Mouse (Mus musculus) liver, adult 2 months (tissue): ENCODE measurements around the gene Olfr1043. TPM values are rescaled to one million over a fixed set of nuclear protein-coding genes. Genes with fewer than 3 reads are reported as not detected.
"Not testable (repeated sequence)": the region's sequence is repeated elsewhere in the genome, so short reads cannot be mapped to it uniquely, and the experiment has no call there.

ENCODE experiments used
- DNase-seq: peaks from one replicate; pipeline ENCODE4 v3.0.0-alpha.2; 2011; ENCODE audit warnings: low read depth, low spot score; ENCODE audit errors: extremely low read depth
- H3K27ac ChIP-seq: fragments of 200-500 bp; replicated peaks from 2 replicates; pipeline ENCODE4 v1.5.1; 2012; ENCODE audit warnings: low read depth, mild to moderate bottlenecking, control low read depth, inconsistent platforms, low read length; ENCODE audit not compliant: insufficient read depth
- H3K27me3 ChIP-seq: fragments of 200-500 bp; 2 replicates; pipeline ENCODE4 v1.6.1; 2012; ENCODE audit warnings: mild to moderate bottlenecking, moderate library complexity, low read length, inconsistent platforms; ENCODE audit not compliant: control insufficient read depth, insufficient read depth
- H3K36me3 ChIP-seq: fragments of 200-500 bp; 2 replicates; pipeline ENCODE4 v1.6.1; 2012; ENCODE audit warnings: low read length, inconsistent platforms; ENCODE audit not compliant: control insufficient read depth, insufficient read depth
- H3K4me1 ChIP-seq: fragments of 200-500 bp; 2 replicates; pipeline ENCODE4 v1.6.1; 2011; ENCODE audit warnings: low read length; ENCODE audit not compliant: control insufficient read depth, insufficient read depth
- H3K4me3 ChIP-seq: fragments of 200-500 bp; 2 replicates; pipeline ENCODE4 v1.5.1; 2011; ENCODE audit warnings: low read depth, mild to moderate bottlenecking, control low read depth, low read length, moderate library complexity; ENCODE audit not compliant: insufficient read depth
- H3K79me2 ChIP-seq: fragments of 200-500 bp; 2 replicates; pipeline ENCODE4 v1.6.1; 2012; ENCODE audit warnings: inconsistent platforms, mild to moderate bottlenecking, low read length, moderate library complexity; ENCODE audit not compliant: control insufficient read depth, insufficient read depth
- H3K9ac ChIP-seq: fragments of 200-500 bp; 2 replicates; pipeline ENCODE4 v1.6.1; 2012; ENCODE audit warnings: low read depth, mild to moderate bottlenecking, control low read depth, inconsistent platforms, low read length
- CTCF ChIP-seq: fragments of 200-500 bp; IDR thresholded peaks from 2 replicates; pipeline ENCODE4 v1.5.1; 2011; ENCODE audit warnings: low read depth, low read length, control low read depth
- POLR2A ChIP-seq: fragments of 200-500 bp; IDR thresholded peaks from 2 replicates; pipeline ENCODE4 v1.6.1; 2011; ENCODE audit warnings: low read length, control low read depth; ENCODE audit not compliant: insufficient read depth; ENCODE audit errors: extremely low read depth
- WGBS: fragments of 180-500 bp; shearing (Covaris S2); methylation state at CpG from one replicate; pipeline ENCODE4 v1.1.7; 2018; 5-methylcytosine and 5-hydroxymethylcytosine counted together
- polyA plus RNA-seq: library from polyadenylated mRNA; depleted of rRNA; stranded (reverse); fragments of >200 nt; gene quantifications from 2 replicates; pipeline ENCODE4 v1.2.3, GENCODE M21; 2012; rRNA removed
- total RNA-seq: library from RNA; depleted of rRNA; stranded (reverse); fragments of >200 nt; gene quantifications from 2 replicates; pipeline ENCODE4 v1.2.3, GENCODE M21; 2014; rRNA removed

Olfr1043 gene
- not detected in 2 replicates for total RNA-seq
- polyA plus RNA-seq = not detected in 2 replicates

- Histone ChIP-seq H3K79me2 (no peaks in the 10 kb centered on the region), H3K9ac (no peak within 1 kb of the TSS), H3K4me3 (no peak within 1 kb of the TSS), H3K4me1 (no peaks in the 10 kb centered on the region), H3K36me3 (no peaks in the 10 kb centered on the region), H3K27ac (no peak within 1 kb of the TSS), H3K27me3 (no peaks in the 10 kb centered on the region)
- 84% methylated on average over 2 of the region's 2 CpGs for WGBS
- DNase-seq = no peak
- no peak for TF ChIP-seq CTCF
- no peak for TF ChIP-seq POLR2A
These were observed at the start of gene Olfr1043 for GRCm38 (mm10) chr2:86167422-86167821. Olfr1043 (minus strand) TSS chr2:86167522.

DNA sequence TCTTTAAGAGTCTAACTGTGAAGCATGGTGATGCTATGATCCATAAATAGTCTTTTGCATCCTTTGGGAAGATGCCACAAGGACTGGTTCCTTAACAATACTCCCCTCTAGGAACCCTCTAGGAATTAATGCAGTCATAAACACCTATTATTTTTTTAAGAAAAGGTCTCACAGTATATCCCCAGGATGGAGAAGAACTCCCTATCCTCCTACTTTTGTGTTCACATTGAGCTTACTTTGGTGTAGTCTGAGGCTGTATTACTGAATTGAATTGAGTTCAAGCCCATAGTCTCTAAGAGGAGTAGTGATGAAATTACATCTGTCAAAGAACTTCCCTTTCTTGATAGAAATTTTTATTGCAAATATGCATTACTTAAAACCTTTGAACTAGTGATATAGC, 35.6 kb upstream of the Olfr1043 start, which contains the start of gene Olfr1045:
TSS of gene Olfr1045 (minus strand) at position 101 of the 400 bp plus-strand sequence.
- Histone ChIP-seq H3K79me2 (no peaks in the 10 kb centered on the region), H3K9ac (no peak within 1 kb of the TSS), H3K27me3 (no peaks in the 10 kb centered on the region), H3K4me1 (no peaks in the 10 kb centered on the region), H3K27ac (no peak within 1 kb of the TSS), H3K36me3 (no peaks in the 10 kb centered on the region), H3K4me3 (no peak within 1 kb of the TSS)
- TF ChIP-seq CTCF = no peak
- no peak for TF ChIP-seq POLR2A
- no peak for DNase-seq

DNA sequence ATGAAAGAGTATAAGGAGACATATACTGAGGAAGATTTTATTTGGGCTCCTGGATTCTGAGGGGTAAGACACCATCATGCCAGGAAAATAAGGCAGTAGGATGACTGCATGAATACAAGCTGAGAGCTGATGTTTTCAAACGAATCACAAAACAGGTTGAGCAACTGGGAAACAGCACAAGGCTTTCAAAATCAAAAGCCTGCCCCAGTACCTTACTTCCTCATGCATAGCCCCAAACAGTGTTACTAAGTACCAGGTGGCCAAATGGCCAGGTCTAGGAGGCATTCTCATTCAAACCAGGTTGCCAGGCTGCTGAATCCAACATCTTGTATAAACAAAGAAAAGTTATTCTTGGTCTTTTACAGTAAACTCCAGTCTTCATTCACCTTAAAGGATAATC, 28.5 kb upstream of the Olfr1043 start:
- H3K36me3 ChIP-seq = no peaks in the 10 kb centered on the region
- H3K4me1 ChIP-seq = no peaks in the 10 kb centered on the region
- no peaks in the 10 kb centered on the region for H3K79me2 ChIP-seq
- DNase-seq = no peak
- no peak overlapping the region for H3K4me3 ChIP-seq
- no peak overlapping the region for H3K27ac ChIP-seq
- no peak overlapping the region for H3K9ac ChIP-seq
- no peaks in the 10 kb centered on the region for H3K27me3 ChIP-seq
- 37% methylated on average over 1 of the region's 1 CpGs for WGBS
- TF ChIP-seq CTCF (no peak), POLR2A (no peak)

DNA sequence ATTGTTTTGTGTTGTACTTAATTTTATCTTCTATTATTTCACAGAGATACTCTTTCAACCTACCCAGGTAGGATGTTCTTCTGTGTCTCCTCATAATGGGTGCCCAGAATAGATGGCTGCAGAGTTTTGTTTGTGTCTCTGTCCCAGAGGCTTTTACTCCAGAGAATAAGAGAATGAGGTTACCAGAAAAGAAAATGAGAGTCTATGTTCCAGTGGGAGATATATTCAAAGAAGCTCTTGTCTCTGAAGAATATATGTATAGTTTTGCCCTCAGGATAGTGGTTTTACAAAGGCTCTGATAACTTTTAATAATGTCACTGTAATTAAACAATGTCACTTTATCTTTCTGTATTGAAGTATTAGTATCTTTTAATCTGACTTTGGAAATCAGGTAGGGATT, 18.3 kb upstream of the Olfr1043 start, which contains the start of gene Olfr52:
TSS of gene Olfr52 (minus strand) at position 101 of the 400 bp plus-strand sequence.
- H3K27me3 ChIP-seq = no peaks in the 10 kb centered on the region
- H3K9ac ChIP-seq = no peak within 1 kb of the TSS
- H3K4me3 ChIP-seq = no peak within 1 kb of the TSS
- DNase-seq = no peak
- H3K79me2 ChIP-seq = no peaks in the 10 kb centered on the region
- H3K27ac ChIP-seq = no peak within 1 kb of the TSS
- no peaks in the 10 kb centered on the region for H3K4me1 ChIP-seq
- no peaks in the 10 kb centered on the region for H3K36me3 ChIP-seq
- TF ChIP-seq POLR2A = no peak
- no peak for TF ChIP-seq CTCF

DNA sequence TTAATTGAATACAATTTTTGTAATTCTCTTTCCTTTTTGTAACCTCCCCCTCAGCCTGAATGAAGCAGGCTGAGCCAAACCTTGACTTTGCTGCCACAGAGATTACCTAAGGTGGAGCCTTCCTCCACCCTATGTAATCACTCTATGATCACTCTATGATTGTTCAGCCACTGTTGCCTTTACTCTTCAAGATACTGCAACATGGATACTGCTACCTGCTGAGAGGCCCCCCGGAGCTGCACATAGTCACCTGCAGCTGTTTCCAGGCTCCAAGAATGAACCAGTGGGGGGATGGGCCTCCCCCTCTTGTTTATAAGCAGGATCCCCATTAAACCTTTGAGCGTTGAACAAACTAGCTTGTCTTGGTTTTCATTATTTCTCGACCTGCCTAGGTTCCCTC, 12.6 kb upstream of the Olfr1043 start:
- no peak for DNase-seq
- Histone ChIP-seq H3K4me3 (no peak overlapping the region), H3K79me2 (no peaks in the 10 kb centered on the region), H3K27ac (no peak overlapping the region), H3K4me1 (no peaks in the 10 kb centered on the region), H3K27me3 (no peaks in the 10 kb centered on the region), H3K9ac (no peak overlapping the region), H3K36me3 (no peaks in the 10 kb centered on the region)
- TF ChIP-seq CTCF (no peak), POLR2A (no peak)
- WGBS = 78% methylated on average over 3 of the region's 3 CpGs

DNA sequence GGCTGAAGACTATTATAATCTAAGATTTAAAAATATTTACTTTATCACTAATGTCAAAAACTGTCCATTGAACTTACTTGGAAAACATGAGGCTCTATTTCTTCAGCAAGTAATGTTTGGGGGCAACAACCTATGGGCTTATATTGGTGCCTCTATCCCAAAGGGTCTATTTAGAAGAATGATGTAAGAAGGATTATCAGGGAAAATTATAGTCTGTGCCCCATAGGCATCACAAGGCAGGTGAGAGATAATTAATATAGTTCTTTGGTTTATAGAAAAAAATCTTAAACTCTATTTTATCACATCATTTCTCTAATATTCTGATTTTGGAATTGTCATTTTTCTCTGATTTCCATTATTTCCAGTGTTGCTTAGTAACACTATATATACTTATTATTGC, 10.4 kb upstream of the Olfr1043 start, which contains the start of gene Olfr1044:
TSS of gene Olfr1044 (minus strand) at position 101 of the 400 bp plus-strand sequence.
- Histone ChIP-seq H3K9ac (no peak within 1 kb of the TSS), H3K4me1 (no peaks in the 10 kb centered on the region), H3K36me3 (no peaks in the 10 kb centered on the region), H3K79me2 (no peaks in the 10 kb centered on the region), H3K27ac (no peak within 1 kb of the TSS), H3K27me3 (no peaks in the 10 kb centered on the region), H3K4me3 (no peak within 1 kb of the TSS)
- no peak for DNase-seq
- TF ChIP-seq CTCF = no peak
- no peak for TF ChIP-seq POLR2A

DNA sequence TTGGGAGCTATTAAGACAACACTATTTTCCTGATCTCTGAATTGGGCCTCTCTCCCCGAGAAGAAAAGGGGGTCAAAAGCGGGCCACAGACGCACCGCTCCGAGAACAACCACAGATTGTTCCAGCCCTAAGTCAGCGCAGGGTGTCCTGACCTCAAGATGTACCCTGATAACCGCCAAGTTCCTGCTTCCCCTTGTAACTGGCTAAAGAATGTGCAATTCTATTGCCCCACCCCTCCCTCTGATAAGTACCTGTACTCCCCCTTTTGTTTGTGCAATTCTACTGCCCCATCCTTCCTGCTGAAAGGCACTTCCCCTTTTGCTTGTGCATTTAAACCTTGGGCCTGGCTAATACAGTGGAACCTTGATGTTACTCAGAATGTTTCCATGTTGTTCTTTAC, 8.1 kb upstream of the Olfr1043 start:
- H3K27ac ChIP-seq, H3K36me3 ChIP-seq, H3K4me1 ChIP-seq, H3K4me3 ChIP-seq, DNase-seq, H3K27me3 ChIP-seq, H3K9ac ChIP-seq, H3K79me2 ChIP-seq: not testable (repeated sequence)
- 82% methylated on average over 7 of the region's 7 CpGs for WGBS
